Mouse (Mus musculus) kidney, adult 2 months (tissue): ENCODE data around the gene Ahctf1. TPM values are rescaled to one million over a fixed set of nuclear protein-coding genes. Genes with fewer than 3 reads are reported as not detected.

ENCODE experiments used
- DNase-seq: peaks from one replicate; pipeline ENCODE4 v3.0.0; 2021
- H3K27ac ChIP-seq: fragments of 200-500 bp; 2 replicates; pipeline ENCODE4 v1.5.1; 2012; ENCODE audit warnings: low read depth, low read length, control low read depth, inconsistent platforms; ENCODE audit not compliant: insufficient read depth
- H3K27me3 ChIP-seq: fragments of 200-500 bp; replicated peaks from 2 replicates; pipeline ENCODE4 v1.6.1; 2012; ENCODE audit warnings: mild to moderate bottlenecking, moderate library complexity, low read length, inconsistent platforms; ENCODE audit not compliant: control insufficient read depth, insufficient read depth
- H3K36me3 ChIP-seq: fragments of 200-500 bp; 2 replicates; pipeline ENCODE4 v1.6.1; 2012; ENCODE audit warnings: mild to moderate bottlenecking, moderate library complexity, low read length, inconsistent platforms; ENCODE audit not compliant: control insufficient read depth, insufficient read depth
- H3K4me1 ChIP-seq: fragments of 200-500 bp; 2 replicates; pipeline ENCODE4 v1.6.1; 2011; ENCODE audit warnings: low read length; ENCODE audit not compliant: control insufficient read depth, insufficient read depth
- H3K4me3 ChIP-seq: fragments of 200-500 bp; 2 replicates; pipeline ENCODE4 v1.5.1; 2011; ENCODE audit warnings: mild to moderate bottlenecking, low read depth, low read length, control low read depth; ENCODE audit not compliant: insufficient read depth
- CTCF ChIP-seq: fragments of 200-500 bp; conservative IDR thresholded peaks from 2 replicates; pipeline ENCODE4 v1.5.1; 2011; ENCODE audit warnings: low read depth, mild to moderate bottlenecking, control low read depth, low read length, moderate library complexity, mixed read lengths; ENCODE audit not compliant: insufficient read depth, insufficient read length
- POLR2A ChIP-seq: fragments of 200-500 bp; IDR thresholded peaks from one replicate; pipeline ENCODE4 v1.6.1; 2011; ENCODE audit warnings: low read depth, low read length, control low read depth
- WGBS: fragments of 180-500 bp; shearing (Covaris S2); methylation state at CpG from one replicate; pipeline ENCODE4 v1.1.7; 2018; 5-methylcytosine and 5-hydroxymethylcytosine counted together
- polyA plus RNA-seq: library from polyadenylated mRNA; depleted of rRNA; stranded (reverse); fragments of >200 nt; gene quantifications from 2 replicates; pipeline ENCODE4 v1.2.3, GENCODE M21; 2012

Gene Ahctf1
- polyA plus RNA-seq, 1 experiment = 6.4 TPM

DNA sequence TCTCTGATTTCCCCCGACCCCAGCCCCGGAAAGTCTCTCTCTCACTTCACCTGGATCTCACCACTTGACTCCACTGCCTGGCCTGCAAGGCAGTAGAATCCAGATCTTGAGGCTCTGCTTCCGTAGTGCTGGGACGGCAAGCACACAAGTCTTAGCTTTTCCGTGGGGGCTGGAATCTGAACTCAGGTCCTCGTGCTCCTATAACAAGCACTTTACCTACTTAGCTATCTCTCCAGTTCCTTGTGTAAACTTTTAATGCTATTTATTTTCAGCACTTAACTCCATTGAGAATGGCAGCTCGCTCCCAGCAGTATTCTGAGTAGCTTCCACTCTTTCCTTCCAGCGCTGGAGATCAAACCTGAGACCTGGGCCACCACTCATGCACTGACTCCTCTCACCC lies 26.6 kb downstream of the Ahctf1 start:
- TF ChIP-seq CTCF (no peak), POLR2A (no peak)
- no peak for DNase-seq
- WGBS = 93% methylated on average over 8 of the region's 8 CpGs
- no peak overlapping the region for H3K27ac ChIP-seq
- peaks cover 11% of the 10 kb centered on the region for H3K36me3 ChIP-seq
- no peaks in the 10 kb centered on the region for H3K27me3 ChIP-seq
- no peaks in the 10 kb centered on the region for H3K4me1 ChIP-seq
- no peak overlapping the region for H3K4me3 ChIP-seq

DNA sequence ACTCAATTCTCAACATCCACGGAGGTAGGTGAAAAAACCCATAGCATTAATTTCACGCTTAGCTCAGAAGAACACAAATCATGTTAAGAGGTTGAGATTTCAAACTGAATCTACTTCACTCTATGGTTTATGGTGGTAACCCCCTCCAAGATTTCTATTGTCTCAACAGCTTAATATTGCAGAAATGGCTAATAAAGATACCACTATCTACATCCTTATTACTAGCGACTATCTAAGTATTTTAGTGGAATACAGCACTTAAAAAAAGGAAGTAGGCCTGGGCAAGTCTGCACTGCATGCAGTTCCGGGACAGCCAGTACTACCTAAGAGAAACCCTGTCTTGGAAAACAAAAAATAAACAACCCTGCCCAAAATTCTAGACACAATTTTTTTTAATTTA lies 42.9 kb downstream of the Ahctf1 start:
- peaks cover 18% of the 10 kb centered on the region for H3K36me3 ChIP-seq
- 93% methylated on average over 4 of the region's 4 CpGs for WGBS
- H3K4me3 ChIP-seq = no peak overlapping the region
- no peak for TF ChIP-seq CTCF
- no peaks in the 10 kb centered on the region for H3K27me3 ChIP-seq
- H3K27ac ChIP-seq = no peak overlapping the region
- no peak for DNase-seq
- no peaks in the 10 kb centered on the region for H3K4me1 ChIP-seq

DNA sequence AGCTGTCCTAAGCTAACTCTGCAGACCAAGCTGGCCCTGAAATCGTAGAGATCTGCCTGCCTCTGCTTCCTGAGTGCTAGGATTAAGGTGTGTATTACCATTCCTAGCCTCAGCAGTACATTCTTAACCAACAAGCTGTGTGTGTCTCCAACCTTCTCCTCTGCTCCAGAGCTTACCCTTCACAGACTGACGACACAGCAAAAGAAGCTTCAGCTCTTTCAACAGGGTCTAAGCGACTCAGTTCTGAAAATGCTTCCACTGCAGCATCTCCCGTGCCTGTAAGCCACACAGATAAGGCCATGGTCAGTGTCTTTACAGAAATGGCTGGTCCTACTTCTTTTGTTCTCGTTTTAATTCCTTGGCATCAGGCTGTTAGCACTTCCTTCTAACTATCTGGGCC lies 43.4 kb downstream of the Ahctf1 start:
- no peak for TF ChIP-seq CTCF
- no peak for DNase-seq
- Histone ChIP-seq H3K27ac (no peak overlapping the region), H3K4me3 (no peak overlapping the region), H3K36me3 (peaks cover 18% of the 10 kb centered on the region), H3K4me1 (no peaks in the 10 kb centered on the region), H3K27me3 (no peaks in the 10 kb centered on the region)
- 91% methylated on average over 5 of the region's 5 CpGs for WGBS

DNA sequence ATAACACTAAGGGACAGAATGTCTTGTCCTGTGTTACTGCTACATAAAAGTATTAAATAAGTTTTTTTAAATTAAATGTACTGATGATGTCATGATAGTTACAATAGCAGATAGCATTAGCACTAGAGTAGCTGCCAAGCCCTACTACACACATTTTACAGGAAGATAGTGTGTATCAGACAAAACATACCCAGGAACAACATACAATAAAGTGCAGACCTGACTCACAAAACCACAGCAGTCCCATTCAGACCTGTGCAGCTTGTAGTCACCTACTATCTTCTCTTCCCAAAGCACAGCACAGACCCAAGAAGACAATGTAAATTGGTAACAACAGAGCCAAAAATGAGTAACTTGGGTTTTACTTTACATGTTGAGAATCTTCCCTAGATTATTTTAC lies 47.0 kb downstream of the Ahctf1 start:
- no peak for DNase-seq
- H3K4me1 ChIP-seq = no peaks in the 10 kb centered on the region
- H3K4me3 ChIP-seq = no peak overlapping the region
- no peak overlapping the region for H3K27ac ChIP-seq
- no peak for TF ChIP-seq CTCF
- no peak for TF ChIP-seq POLR2A
- H3K36me3 ChIP-seq = peaks cover 22% of the 10 kb centered on the region
- no peaks in the 10 kb centered on the region for H3K27me3 ChIP-seq

DNA sequence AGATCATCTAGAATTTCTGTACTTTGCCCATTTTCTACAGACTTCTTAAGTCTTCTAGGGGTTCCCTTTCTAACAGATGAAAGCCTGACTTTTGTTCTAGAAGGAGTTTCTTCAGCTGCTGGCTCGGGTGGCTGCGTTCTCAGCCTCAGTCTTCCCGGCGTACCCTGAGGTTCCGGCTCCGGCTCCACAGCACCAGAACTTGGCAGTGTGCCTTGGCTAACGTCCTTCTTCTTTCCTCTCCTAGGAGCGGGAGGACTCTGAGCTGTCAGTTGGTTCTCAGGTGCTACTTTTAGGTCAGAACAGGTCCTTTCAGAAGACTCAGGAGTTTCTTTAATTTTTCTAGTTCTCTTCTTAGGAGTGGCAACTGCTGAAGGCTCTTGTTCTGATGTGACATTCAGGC lies 50.5 kb downstream of the Ahctf1 start:
- TF ChIP-seq CTCF = no peak
- TF ChIP-seq POLR2A = no peak
- Histone ChIP-seq H3K36me3 (peaks cover 19% of the 10 kb centered on the region), H3K27ac (no peak overlapping the region), H3K4me3 (no peak overlapping the region), H3K4me1 (no peaks in the 10 kb centered on the region), H3K27me3 (no peaks in the 10 kb centered on the region)
- WGBS = 79% methylated on average over 8 of the region's 8 CpGs
- DNase-seq = peak; percentile 8

DNA sequence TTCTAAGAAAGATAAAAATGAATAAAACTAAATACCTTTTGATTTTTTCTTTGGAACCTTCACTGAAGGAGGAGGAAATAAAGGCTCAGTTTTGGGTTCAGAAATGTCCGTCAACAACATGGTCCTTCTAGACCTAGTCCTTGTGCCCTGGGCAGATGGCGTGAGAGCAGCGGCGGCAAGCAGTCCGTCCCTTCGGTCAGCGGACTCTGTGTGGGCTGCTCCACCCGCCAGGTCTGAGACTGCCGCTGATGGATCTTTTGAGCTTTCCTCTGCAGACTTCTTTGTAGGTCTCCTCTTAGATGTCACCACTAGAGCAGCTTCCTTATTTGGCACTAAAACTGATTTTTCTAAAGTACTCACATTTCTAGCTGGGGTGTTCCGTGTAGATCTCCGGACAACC lies 51.2 kb downstream of the Ahctf1 start:
- H3K27ac ChIP-seq = no peak overlapping the region
- H3K4me1 ChIP-seq = no peaks in the 10 kb centered on the region
- TF ChIP-seq POLR2A = no peak
- TF ChIP-seq CTCF = no peak
- no peaks in the 10 kb centered on the region for H3K27me3 ChIP-seq
- no peak for DNase-seq
- peaks cover 21% of the 10 kb centered on the region for H3K36me3 ChIP-seq
- H3K4me3 ChIP-seq = no peak overlapping the region
- 91% methylated on average over 11 of the region's 11 CpGs for WGBS

DNA sequence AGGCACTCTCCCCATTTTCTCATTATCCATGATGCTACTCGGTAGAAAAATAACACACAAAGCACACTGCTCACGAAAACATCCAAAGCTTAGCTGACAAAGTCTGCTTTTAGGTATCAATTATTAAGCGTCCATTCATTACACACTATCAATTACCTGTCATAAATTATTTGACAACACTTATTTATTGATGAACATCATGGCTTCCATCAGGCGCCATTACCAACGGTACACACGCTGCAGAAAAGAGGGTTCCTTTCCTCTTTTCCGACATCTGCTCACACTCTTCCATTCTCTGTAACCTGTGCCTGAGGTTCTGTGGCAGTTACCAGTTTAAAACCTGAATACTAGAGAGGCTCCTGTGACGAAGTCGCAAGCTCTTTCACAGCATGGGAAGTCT lies 58.3 kb downstream of the Ahctf1 start, which contains the start of gene Kif28:
TSS of gene Kif28 (minus strand) at position 101 of the 400 bp plus-strand sequence.
- WGBS = 90% methylated on average over 9 of the region's 9 CpGs
- H3K4me1 ChIP-seq = no peaks in the 10 kb centered on the region
- TF ChIP-seq POLR2A (no peak), CTCF (no peak)
- H3K27me3 ChIP-seq = no peaks in the 10 kb centered on the region
- peaks cover 5% of the 10 kb centered on the region for H3K36me3 ChIP-seq
- H3K4me3 ChIP-seq = no peak within 1 kb of the TSS
- no peak within 1 kb of the TSS for H3K27ac ChIP-seq
- no peak for DNase-seq

DNA sequence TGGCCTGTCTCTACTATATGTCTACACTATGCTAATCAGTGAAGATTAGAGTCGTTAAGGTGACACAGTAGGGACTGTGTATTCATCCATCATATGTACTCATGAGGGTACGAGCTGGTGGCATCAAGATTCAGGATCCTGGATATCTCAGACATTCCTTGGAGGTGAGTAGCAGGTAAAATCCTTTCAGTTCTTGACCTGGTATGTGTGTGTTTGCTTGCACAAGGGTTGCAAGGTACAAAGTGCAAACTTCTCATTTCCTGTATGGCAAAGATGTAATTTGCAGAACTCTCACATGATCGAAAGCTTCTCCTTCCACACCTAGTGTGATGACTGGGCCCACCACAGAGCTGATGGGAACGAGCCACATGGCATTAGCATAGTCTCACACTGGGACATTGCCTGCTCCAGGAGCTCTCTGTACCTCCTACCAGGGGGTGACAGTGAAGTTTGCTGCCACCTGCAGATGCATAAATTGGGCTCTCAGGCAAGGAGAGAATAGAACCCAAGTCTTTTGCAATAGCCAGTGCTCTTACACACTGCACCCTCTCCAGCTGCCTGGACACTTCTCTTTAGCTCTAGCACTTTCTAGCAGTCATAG lies 59.8 kb downstream of the Ahctf1 start:
- Histone ChIP-seq H3K4me1 (no peaks in the 10 kb centered on the region), H3K4me3 (no peak overlapping the region), H3K27ac (no peak overlapping the region), H3K27me3 (no peaks in the 10 kb centered on the region), H3K36me3 (peaks cover 5% of the 10 kb centered on the region)
- no peak for DNase-seq
- 66% methylated on average over 4 of the region's 4 CpGs for WGBS
- TF ChIP-seq POLR2A (no peak), CTCF (0 out of 2 replicates have a peak, but pooled peaks have one; percentile 3)
